Mouse (Mus musculus) kidney, embryonic 15.5 days (tissue): ENCODE data around the gene Frrs1l. TPM values are rescaled to one million over a fixed set of nuclear protein-coding genes. Genes with fewer than 3 reads are reported as not detected.

Experiments used
- ATAC-seq: fragments of 200-750 bp; cut with Nextera tagmentation; replicated peaks from 2 replicates; pipeline ENCODE4 v1.8.0; 2017; ENCODE audit warnings: moderate TSS enrichment; ENCODE audit not compliant: low FRiP score
- H3K27ac ChIP-seq: fragments of 300-500 bp; sonication (generic); 2 replicates; pipeline ENCODE4 v1.5.1; 2015; ENCODE audit warnings: mild to moderate bottlenecking, inconsistent platforms
- H3K27me3 ChIP-seq: fragments of 300-500 bp; sonication (generic); 2 replicates; pipeline ENCODE4 v1.6.1; 2015; ENCODE audit warnings: inconsistent platforms
- H3K36me3 ChIP-seq: fragments of 300-500 bp; sonication (generic); 2 replicates; pipeline ENCODE4 v1.6.1; 2015; ENCODE audit warnings: inconsistent platforms
- H3K4me1 ChIP-seq: fragments of 300-500 bp; sonication (generic); 2 replicates; pipeline ENCODE4 v1.6.1; 2015; ENCODE audit warnings: inconsistent platforms
- H3K4me2 ChIP-seq: fragments of 300-500 bp; sonication (generic); 2 replicates; pipeline ENCODE4 v1.6.1; 2015; ENCODE audit warnings: moderate library complexity, mild to moderate bottlenecking, inconsistent platforms
- H3K4me3 ChIP-seq: fragments of 300-500 bp; sonication (generic); replicated peaks from 2 replicates; pipeline ENCODE4 v1.5.1; 2015; ENCODE audit warnings: mild to moderate bottlenecking, inconsistent platforms
- H3K9ac ChIP-seq: fragments of 300-500 bp; sonication (generic); 2 replicates; pipeline ENCODE4 v1.6.1; 2015; ENCODE audit warnings: mild to moderate bottlenecking, inconsistent platforms
- H3K9me3 ChIP-seq: fragments of 300-500 bp; sonication (generic); replicated peaks from 2 replicates; pipeline ENCODE4 v1.6.1; 2016; ENCODE audit warnings: inconsistent platforms
- WGBS: fragments of 180-500 bp; shearing (Covaris S2); methylation state at CpG from one replicate; pipeline ENCODE4 v1.1.7; 2015; ENCODE audit warnings: mixed read lengths; 5-methylcytosine and 5-hydroxymethylcytosine counted together
- polyA plus RNA-seq: library from polyadenylated mRNA; unstranded; fragments of >200 nt; fragmentation: Nextera tagmentation; extraction: Ambion mirVana; gene quantifications from 2 replicates; pipeline ENCODE4 v1.2.1, GENCODE M21; 2015

Frrs1l gene
- polyA plus RNA-seq, result 0.30 and 0.39 TPM in 2 replicates

GRCm38 (mm10) chr4:56990215-56990584 lies at the start of gene Frrs1l:
Frrs1l (minus strand) TSS chr4:56990391.
- H3K27me3 ChIP-seq, result peaks cover 43% of the 10 kb centered on the region
- H3K4me1 ChIP-seq, result peaks cover 11% of the 10 kb centered on the region
- peak within 1 kb of the TSS; percentile 98 for H3K4me2 ChIP-seq
- peak within 1 kb of the TSS; percentile 63 for H3K4me3 ChIP-seq
- peak within 1 kb of the TSS; percentile 51 for H3K9ac ChIP-seq
- no peak within 1 kb of the TSS for H3K27ac ChIP-seq
- WGBS, result under 1% methylated on average over 44 of the region's 44 CpGs
- no peaks in the 10 kb centered on the region for H3K9me3 ChIP-seq
- peak; percentile 60; the same call in 1 of the 2 replicates for ATAC-seq
- no peaks in the 10 kb centered on the region for H3K36me3 ChIP-seq

- peak; percentile 76 for ATAC-seq
Observed at GRCm38 (mm10) chr4:57039127-57040031, 49.2 kb upstream of the Frrs1l start.

GRCm38 (mm10) chr4:57037554-57037953 lies 47.4 kb upstream of the Frrs1l start:
- ATAC-seq, result no peak

More at GRCm38 (mm10) chr4:57039127-57040031, 49.2 kb upstream of the Frrs1l start:
- Histone ChIP-seq H3K4me1 (peaks cover 9% of the 10 kb centered on the region), H3K4me2 (peak overlapping the region; percentile 56), H3K9me3 (no peaks in the 10 kb centered on the region), H3K9ac (no peak overlapping the region), H3K4me3 (peak overlapping the region; percentile 23), H3K27me3 (no peaks in the 10 kb centered on the region), H3K27ac (no peak overlapping the region), H3K36me3 (no peaks in the 10 kb centered on the region)
- 14% methylated on average over 23 of the region's 23 CpGs for WGBS

GRCm38 (mm10) chr4:57034169-57034568 lies 44.0 kb upstream of the Frrs1l start:
- H3K36me3 ChIP-seq, result no peaks in the 10 kb centered on the region
- 61% methylated on average over 5 of the region's 5 CpGs for WGBS
- peaks cover 2% of the 10 kb centered on the region for H3K4me1 ChIP-seq
- H3K27ac ChIP-seq, result no peak overlapping the region
- no peak overlapping the region for H3K9ac ChIP-seq
- no peak for ATAC-seq
- no peak overlapping the region for H3K4me2 ChIP-seq
- no peak overlapping the region for H3K4me3 ChIP-seq
- H3K27me3 ChIP-seq, result no peaks in the 10 kb centered on the region
- no peaks in the 10 kb centered on the region for H3K9me3 ChIP-seq

More at GRCm38 (mm10) chr4:57037554-57037953, 47.4 kb upstream of the Frrs1l start:
- H3K27ac ChIP-seq, result no peak overlapping the region
- WGBS, result 73% methylated on average over 7 of the region's 7 CpGs
- no peaks in the 10 kb centered on the region for H3K9me3 ChIP-seq
- H3K4me1 ChIP-seq, result peaks cover 9% of the 10 kb centered on the region
- no peaks in the 10 kb centered on the region for H3K36me3 ChIP-seq
- no peak overlapping the region for H3K4me2 ChIP-seq
- no peak overlapping the region for H3K9ac ChIP-seq
- H3K4me3 ChIP-seq, result no peak overlapping the region
- H3K27me3 ChIP-seq, result no peaks in the 10 kb centered on the region

GRCm38 (mm10) chr4:57031440-57031839 lies 41.2 kb upstream of the Frrs1l start:
- WGBS, result 48% methylated on average over 4 of the region's 4 CpGs
- H3K27ac ChIP-seq, result no peak overlapping the region
- H3K9ac ChIP-seq, result no peak overlapping the region
- H3K4me3 ChIP-seq, result no peak overlapping the region
- no peaks in the 10 kb centered on the region for H3K4me1 ChIP-seq
- ATAC-seq, result no peak
- no peak overlapping the region for H3K4me2 ChIP-seq
- H3K27me3 ChIP-seq, result no peaks in the 10 kb centered on the region
- H3K9me3 ChIP-seq, result no peaks in the 10 kb centered on the region
- H3K36me3 ChIP-seq, result no peaks in the 10 kb centered on the region

GRCm38 (mm10) chr4:57027954-57028353 lies 37.8 kb upstream of the Frrs1l start:
- Histone ChIP-seq H3K27me3 (no peaks in the 10 kb centered on the region), H3K9me3 (no peaks in the 10 kb centered on the region), H3K4me2 (no peak overlapping the region), H3K36me3 (no peaks in the 10 kb centered on the region), H3K9ac (no peak overlapping the region), H3K4me1 (peaks cover 8% of the 10 kb centered on the region; the same call in 1 of the 2 replicates), H3K4me3 (no peak overlapping the region), H3K27ac (no peak overlapping the region)
- ATAC-seq, result no peak
- WGBS, result 63% methylated on average over 10 of the region's 10 CpGs

- no peak for ATAC-seq
- no peaks in the 10 kb centered on the region for H3K9me3 ChIP-seq
- H3K4me3 ChIP-seq, result no peak overlapping the region
- H3K4me1 ChIP-seq, result peaks cover 9% of the 10 kb centered on the region; the same call in 1 of the 2 replicates
- no peaks in the 10 kb centered on the region for H3K27me3 ChIP-seq
- no peak overlapping the region for H3K9ac ChIP-seq
- H3K4me2 ChIP-seq, result no peak overlapping the region
- H3K36me3 ChIP-seq, result no peaks in the 10 kb centered on the region
- 35% methylated on average over 3 of the region's 3 CpGs for WGBS
- no peak overlapping the region for H3K27ac ChIP-seq
Observed at GRCm38 (mm10) chr4:57023527-57023926, 33.3 kb upstream of the Frrs1l start.

GRCm38 (mm10) chr4:57021288-57021687 lies 31.1 kb upstream of the Frrs1l start:
- no peaks in the 10 kb centered on the region for H3K9me3 ChIP-seq
- no peak overlapping the region for H3K27ac ChIP-seq
- no peak for ATAC-seq
- no peaks in the 10 kb centered on the region for H3K36me3 ChIP-seq
- H3K9ac ChIP-seq, result no peak overlapping the region
- peaks cover 9% of the 10 kb centered on the region; the same call in 1 of the 2 replicates for H3K4me1 ChIP-seq
- no peak overlapping the region for H3K4me2 ChIP-seq
- 89% methylated on average over 3 of the region's 3 CpGs for WGBS
- H3K4me3 ChIP-seq, result no peak overlapping the region
- no peaks in the 10 kb centered on the region for H3K27me3 ChIP-seq

- no peak overlapping the region for H3K4me3 ChIP-seq
- H3K4me2 ChIP-seq, result no peak overlapping the region
- H3K36me3 ChIP-seq, result no peaks in the 10 kb centered on the region
- H3K27ac ChIP-seq, result no peak overlapping the region
- no peaks in the 10 kb centered on the region for H3K4me1 ChIP-seq
- H3K27me3 ChIP-seq, result 0 out of 2 replicates have a peak, but pooled peaks cover 3% of the 10 kb centered on the region
- no peak overlapping the region for H3K9ac ChIP-seq
- H3K9me3 ChIP-seq, result no peaks in the 10 kb centered on the region
- 26% methylated on average over 5 of the region's 5 CpGs for WGBS
- ATAC-seq, result no peak; the same call in 1 of the 2 replicates
Observed at GRCm38 (mm10) chr4:57017229-57017628, 27.0 kb upstream of the Frrs1l start.

GRCm38 (mm10) chr4:57016366-57017171 lies 26.4 kb upstream of the Frrs1l start:
- no peak for ATAC-seq
- H3K9me3 ChIP-seq, result no peaks in the 10 kb centered on the region
- no peak overlapping the region for H3K4me3 ChIP-seq
- no peak overlapping the region for H3K4me2 ChIP-seq
- no peak overlapping the region for H3K27ac ChIP-seq
- no peaks in the 10 kb centered on the region for H3K36me3 ChIP-seq
- WGBS, result 45% methylated on average over 18 of the region's 18 CpGs
- H3K9ac ChIP-seq, result no peak overlapping the region
- no peaks in the 10 kb centered on the region for H3K4me1 ChIP-seq
- H3K27me3 ChIP-seq, result 0 out of 2 replicates have a peak, but pooled peaks cover 3% of the 10 kb centered on the region

GRCm38 (mm10) chr4:57015032-57015431 lies 24.8 kb upstream of the Frrs1l start:
- 0 out of 2 replicates have a peak, but pooled peaks cover 4% of the 10 kb centered on the region for H3K4me1 ChIP-seq
- 89% methylated on average over 5 of the region's 5 CpGs for WGBS
- H3K36me3 ChIP-seq, result no peaks in the 10 kb centered on the region
- no peak overlapping the region for H3K4me2 ChIP-seq
- ATAC-seq, result no peak
- H3K27ac ChIP-seq, result no peak overlapping the region
- no peak overlapping the region for H3K4me3 ChIP-seq
- H3K27me3 ChIP-seq, result peaks cover 7% of the 10 kb centered on the region; the same call in 1 of the 2 replicates
- H3K9ac ChIP-seq, result no peak overlapping the region
- no peaks in the 10 kb centered on the region for H3K9me3 ChIP-seq
